Mouse (Mus musculus) testis, adult 2 months (tissue): ENCODE results near the gene Ttc9b.

Source experiments
- CTCF ChIP-seq: fragments of 200-500 bp; IDR thresholded peaks from 2 replicates; pipeline ENCODE4 v1.5.1; 2012; ENCODE audit warnings: low read depth, mild to moderate bottlenecking, inconsistent platforms, low read length, moderate library complexity; ENCODE audit not compliant: control insufficient read depth, insufficient read depth, insufficient replicate concordance
- POLR2A ChIP-seq: fragments of 200-500 bp; IDR thresholded peaks from 2 replicates; pipeline ENCODE4 v1.6.1; 2012; ENCODE audit warnings: low read depth, mild to moderate bottlenecking, inconsistent platforms, low read length, moderate library complexity; ENCODE audit not compliant: control insufficient read depth

DNA sequence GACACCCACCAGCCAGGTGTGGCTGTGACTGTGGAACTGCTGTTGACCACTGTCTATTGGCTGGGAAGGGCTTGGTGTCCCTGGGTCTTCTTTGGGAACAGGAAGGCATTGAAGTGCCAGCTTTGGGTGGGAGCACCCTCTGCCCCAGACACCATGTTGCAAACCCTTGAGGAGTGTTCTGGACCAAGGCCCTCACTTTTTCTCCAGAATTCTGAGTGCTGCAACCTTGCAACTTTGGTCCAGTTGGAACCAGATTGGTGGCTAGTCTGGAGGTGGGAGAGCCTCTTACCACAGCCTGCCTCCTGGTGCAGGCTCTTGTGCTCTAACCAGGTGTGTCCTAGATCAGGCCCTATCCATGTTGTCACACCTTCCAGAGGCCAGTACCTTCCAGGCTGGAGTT lies 28.7 kb upstream of the Ttc9b start:
- TF ChIP-seq POLR2A (no peak), CTCF (no peak)
